Mouse (Mus musculus) myocyte (in vitro differentiated cells): ENCODE data around the gene Tbca.

ENCODE experiments used
- E2F4 ChIP-seq: IDR thresholded peaks from one replicate; pipeline ENCODE4 v1.6.1; 2011; ENCODE audit warnings: mild to moderate bottlenecking, control low read depth, moderate library complexity; ENCODE audit not compliant: insufficient read depth
- MAX ChIP-seq: IDR thresholded peaks from one replicate; pipeline ENCODE4 v1.6.1; 2011; ENCODE audit warnings: low read depth, mild to moderate bottlenecking, control low read depth
- MYOG ChIP-seq, 3 experiments: IDR thresholded peaks; one replicate each; pipeline ENCODE4 v1.6.1; 2011; ENCODE audit warnings: control low read depth in 2 of 3, low read depth in 2 of 3, mild to moderate bottlenecking in 2 of 3; ENCODE audit not compliant: insufficient read length in 2 of 3, control insufficient read depth in 1 of 3, insufficient read depth in 1 of 3
- POLR2A ChIP-seq: IDR thresholded peaks from one replicate; pipeline ENCODE4 v1.6.1; 2011; ENCODE audit warnings: low read depth, mild to moderate bottlenecking, control low read depth, moderate library complexity; ENCODE audit not compliant: insufficient read length
- REST ChIP-seq: IDR thresholded peaks from one replicate; pipeline ENCODE4 v1.6.1; 2011; ENCODE audit warnings: mild to moderate bottlenecking, control low read depth, moderate library complexity; ENCODE audit not compliant: insufficient read depth, insufficient read length
- TCF3 ChIP-seq: IDR thresholded peaks from one replicate; pipeline ENCODE4 v1.6.1; 2011; ENCODE audit warnings: low read depth, control low read depth; ENCODE audit not compliant: insufficient read length
- USF1 ChIP-seq: IDR thresholded peaks from one replicate; pipeline ENCODE4 v1.6.1; 2011; ENCODE audit warnings: low read depth, mild to moderate bottlenecking, control low read depth, moderate library complexity

DNA sequence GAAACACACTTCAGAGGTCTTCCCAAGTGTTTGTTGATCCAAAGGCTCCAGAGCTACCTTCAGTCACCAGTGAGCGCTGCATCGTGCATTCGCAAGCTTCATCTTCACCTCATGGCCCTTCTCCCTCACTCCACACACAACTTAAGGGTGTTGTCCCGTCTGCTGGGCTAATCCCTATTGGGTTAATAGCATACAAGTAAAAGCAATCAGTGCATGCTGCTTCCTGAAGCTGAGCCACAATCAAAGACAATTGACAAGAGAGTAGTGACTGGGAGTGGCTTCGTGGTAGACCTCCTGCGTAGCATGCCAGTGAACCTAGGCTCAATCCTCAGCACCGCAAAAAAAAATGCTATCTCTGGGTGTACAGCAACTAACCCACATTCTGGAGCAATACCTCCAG, 59.2 kb downstream of the Tbca start:
- TF ChIP-seq POLR2A (no peak), E2F4 (no peak), TCF3 (no peak), MYOG (IDR thresholded peaks at IDR 0.05; ENCODE audit: control insufficient read depth in 1 of 3, insufficient read depth in 1 of 3, insufficient read length in 2 of 3, low read depth in 2 of 3) (no peak), MAX (no peak), USF1 (no peak), REST (no peak)
